Mouse (Mus musculus) thymus, postnatal 4 days (tissue): ENCODE measurements around the gene Ccnl1.

Source experiments
- DNase-seq: peaks from one replicate; pipeline ENCODE4 v3.0.0; 2021

Gene Ccnl1

DNA sequence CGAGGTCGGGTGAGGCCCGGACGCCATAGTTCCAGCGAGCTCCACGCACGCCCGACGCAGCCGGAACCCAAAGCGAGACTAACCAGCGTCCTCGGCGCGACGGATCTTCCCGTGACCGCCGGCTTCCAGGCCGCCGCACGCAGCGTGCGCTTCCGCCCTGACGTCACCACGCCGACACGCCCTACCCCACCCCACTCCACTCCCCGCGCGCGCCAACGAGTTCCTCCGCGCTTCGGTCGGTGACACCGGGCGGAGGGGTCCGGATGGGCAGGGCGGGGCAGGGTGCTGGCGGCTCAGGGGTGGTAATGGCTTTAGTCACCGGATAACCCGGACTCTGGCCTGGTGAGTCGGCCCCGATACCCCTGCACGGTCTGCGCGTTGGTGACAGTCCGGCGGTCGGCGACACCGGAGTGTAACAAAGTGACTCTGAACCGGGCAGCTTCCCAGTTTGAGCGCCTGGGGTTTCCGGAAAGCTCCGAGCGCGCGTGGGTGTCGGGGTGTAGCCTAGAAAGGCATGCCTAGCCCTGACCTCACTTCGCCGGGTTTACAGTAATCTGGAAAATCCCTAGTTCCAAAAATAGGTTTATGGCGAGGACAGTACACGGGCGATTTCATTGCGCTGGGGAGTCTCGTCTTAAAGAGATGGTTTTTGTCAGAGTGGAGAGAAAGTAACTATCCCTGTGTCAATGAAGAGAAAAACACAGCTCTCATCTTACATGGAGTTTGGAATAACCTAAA lies at the start of gene Ccnl1:
Gene Ccnl1, minus strand, starts transcription at position 148 of the 738 bp plus-strand sequence.
- peak; percentile 98 for DNase-seq

DNA sequence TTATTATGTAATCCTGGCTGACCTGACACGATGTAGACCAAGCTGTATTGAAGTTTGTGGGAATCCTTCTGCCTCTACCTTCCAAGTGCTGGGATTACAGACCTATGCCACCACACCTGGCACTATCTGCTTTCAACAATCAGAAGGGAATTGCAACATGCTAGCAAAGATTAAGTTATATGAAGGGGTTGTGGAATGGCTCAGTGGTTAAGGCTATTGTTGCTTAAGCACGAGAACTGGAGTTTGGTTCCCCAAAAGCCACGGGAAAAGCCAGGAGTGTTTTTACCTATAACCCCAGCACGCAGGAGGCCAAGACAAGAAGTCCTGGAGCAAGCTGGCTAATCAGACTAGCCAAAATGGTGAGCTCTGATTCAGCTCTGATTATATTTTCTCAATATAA lies 46.9 kb upstream of the Ccnl1 start:
- DNase-seq = no peak

DNA sequence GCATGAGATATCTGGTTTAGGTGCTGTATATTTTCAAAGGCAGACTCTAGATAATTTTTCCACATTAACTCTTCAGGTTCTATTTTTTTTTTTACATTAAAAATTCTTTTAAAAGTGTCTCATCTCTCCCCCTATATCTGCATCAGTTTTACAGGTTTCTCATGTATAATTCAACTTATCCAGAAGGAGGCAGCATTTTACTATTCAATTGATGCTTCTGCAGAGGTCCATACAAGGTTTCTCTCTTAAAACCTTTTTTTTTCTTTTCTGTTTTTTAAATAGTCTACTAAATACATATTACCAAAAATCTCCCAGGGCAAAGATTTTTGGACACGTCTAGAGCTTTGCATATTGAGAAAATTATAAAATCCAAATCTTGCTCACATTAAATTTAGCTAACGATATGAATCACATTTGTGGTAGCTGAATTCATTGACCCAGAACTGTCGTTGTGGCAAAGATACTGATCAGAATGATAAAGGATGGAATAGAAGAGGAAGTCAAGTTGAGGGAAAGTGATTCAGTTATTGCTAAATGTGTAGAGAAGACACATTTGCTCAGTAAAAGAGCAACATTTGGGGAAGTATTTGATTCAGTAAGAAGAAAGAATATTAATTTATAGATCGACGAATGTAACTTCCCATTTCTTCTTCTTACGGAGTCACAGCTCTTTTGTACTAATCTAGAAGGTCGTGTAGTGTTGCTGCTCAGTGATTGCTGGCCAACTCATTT lies 46.3 kb upstream of the Ccnl1 start:
- no peak for DNase-seq

DNA sequence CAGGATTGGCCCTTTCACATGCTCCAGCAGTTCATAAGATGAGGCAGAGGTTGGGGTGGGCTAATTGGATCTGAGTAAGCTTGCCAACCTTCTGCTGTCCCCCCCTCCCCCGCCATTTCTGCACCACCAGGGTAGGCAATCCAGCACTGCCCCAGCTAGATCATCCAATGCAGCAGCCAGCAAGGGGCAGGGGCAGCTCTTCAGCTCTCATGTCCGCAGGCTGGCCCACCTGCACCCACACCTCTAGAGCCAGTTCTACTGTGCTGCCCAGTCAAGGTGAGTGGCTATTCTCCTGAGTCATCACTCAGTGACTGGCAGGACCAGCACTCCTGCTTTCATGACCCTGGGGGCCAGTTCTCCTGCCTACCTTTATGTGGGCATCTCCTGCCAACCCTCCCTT lies 42.4 kb upstream of the Ccnl1 start:
- no peak for DNase-seq

DNA sequence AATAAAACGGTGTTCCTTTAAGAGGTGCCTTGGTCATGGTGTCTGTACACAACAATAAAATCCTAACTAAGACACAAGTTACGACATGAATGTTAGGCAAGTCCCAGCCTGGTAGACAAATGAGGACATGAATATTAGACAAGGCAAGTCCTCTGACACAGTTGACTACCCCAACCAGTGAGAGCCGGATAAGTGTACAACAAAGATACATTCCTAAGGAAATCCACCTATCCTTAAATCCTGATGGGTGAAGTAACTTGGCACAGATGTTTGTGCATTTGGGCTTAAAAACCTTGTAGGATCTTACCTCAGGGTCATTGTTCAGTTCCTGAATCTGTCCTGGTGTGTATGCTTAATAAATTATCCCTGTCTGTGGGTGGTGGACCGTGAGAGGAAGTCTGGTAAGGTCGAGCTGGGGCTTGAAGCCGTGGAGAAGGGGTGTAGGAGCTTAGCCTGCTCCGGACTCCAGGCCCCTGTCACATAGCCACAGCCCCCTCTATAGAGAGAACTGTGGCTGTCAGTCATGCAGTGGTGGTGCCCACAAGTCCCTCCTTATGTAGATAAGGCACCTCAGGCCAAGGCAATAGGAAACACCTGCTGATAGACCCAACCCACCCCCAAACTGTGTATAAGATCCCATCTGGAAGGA lies 39.4 kb upstream of the Ccnl1 start:
- DNase-seq = no peak

DNA sequence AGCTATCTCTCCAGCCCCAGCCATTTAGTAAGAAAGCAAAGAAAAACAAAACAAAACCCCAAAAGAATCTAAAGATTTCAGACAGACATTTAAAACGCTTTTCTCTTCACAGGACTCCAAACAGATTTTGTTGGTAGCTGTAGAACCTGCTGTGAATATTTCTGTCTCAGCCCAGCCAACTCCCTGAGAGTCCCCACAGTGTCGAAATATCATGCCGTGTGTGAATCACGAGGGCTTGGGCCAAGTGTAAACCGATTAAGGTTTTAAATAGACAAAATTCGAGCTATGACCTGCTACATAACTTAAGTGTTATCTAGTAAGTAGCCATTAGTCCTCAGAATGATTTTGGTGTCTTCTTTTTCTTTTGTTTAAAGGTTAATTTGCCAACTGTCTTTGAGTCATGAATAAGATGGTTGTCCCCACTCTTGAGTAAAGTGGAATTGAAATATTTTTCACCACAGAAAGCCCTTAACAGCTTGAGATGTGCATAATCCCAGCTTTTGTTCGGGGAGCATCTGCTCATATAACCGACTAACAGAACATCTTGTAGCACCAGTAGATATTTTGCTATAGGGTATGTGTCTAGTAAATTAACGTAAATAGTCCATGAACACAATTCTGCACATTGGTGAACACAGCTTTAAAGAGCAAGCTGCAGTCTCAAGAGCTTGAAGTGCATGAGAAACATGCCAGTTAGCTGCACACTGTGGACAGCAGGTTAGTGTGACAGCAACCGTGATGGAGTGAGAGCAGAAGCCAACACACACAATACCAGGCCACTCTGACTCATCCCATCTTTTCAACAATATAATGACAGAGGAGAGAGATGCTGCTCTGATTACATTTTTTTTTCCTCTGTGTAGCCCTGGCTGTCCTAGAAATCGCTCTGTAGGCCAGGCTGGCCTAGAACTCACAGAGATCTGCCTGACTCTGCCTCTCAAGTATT lies 34.6 kb upstream of the Ccnl1 start:
- DNase-seq = no peak

DNA sequence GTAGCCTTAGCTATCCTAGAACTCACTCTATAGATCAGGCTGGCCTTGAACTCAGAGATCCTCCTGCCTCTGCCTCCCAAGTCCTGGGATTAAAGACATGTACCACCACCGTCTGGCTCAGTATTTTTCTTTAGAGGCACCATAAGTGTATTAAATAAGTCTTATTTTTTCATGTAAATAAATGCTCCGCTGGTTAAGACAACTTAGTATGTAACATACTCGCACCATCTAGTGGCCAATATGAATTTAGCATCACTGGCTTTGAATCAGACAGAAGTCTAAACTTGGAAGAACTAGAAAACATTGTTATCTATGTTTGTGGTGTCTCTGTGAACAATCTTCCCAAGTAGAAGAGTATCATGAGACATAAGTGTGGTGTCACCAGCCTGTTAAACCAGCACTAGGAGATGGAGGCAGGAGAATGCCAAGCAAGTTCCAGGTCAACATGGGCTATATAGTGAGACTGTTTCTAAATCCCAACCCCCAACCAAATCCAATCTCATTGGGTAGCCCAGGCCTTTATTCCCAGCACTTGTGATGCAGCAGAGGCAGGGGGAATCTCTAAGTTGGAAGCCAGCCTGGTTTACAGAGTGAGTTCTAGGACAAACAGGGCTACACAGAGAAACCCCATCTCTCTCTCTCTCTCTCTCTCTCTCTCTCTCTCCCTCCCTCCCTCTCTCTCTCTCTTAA lies 33.1 kb upstream of the Ccnl1 start:
- peak; percentile 34 for DNase-seq

DNA sequence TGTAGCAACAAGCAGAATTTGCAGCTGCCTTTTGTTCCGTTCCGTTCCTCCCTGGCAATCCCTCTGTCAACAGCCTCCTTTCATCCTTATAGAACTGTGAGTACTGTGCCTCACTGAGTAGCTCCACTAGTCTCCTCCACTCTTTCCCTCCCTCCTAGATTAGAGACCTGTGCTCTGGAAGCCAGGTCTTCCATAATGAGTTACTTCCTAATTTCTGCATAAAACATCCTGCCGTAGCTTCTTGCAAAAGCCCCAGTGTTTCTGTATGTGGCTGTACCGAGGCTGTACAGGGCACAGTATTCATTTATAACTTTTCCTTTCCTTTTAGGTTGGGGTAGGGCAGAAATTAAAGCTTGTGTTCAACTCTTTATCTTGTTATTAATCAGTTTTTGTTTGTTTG lies 32.5 kb upstream of the Ccnl1 start:
- no peak for DNase-seq

DNA sequence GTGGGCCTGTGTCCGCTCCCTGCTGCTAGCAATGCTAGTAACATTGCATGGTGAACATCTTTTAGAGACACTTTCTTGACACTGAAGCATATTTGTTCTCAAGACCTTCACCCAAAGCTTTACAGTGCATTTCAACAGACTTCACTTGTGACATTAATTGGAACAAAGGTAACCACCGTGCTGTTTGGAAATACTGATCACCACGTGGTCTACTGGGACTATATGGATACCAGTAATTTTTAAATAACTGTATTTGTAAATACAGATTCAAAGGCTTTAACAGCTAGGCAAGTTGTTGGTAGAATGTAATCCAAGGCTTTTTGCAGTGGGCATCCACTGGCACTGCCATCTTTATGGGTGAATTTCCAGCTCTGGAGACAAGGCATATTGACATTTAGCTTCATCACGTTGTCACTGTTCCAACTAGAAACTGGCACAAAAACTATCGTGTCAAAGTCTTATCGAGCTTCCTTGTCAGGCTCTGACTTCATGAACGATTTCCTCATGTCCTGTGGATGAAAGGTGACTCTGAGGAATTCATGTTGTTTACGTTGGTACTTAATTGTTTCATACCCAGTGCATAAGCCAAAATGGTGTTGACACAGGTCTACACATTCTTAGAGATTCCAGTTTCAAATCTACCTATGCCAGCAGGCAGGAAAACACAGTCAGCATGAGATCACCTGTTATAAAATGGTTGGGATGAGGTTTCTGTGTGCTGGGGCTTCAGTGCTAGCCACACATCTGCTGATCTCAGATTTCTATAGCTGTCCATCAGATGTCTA lies 30.9 kb upstream of the Ccnl1 start:
- DNase-seq = no peak

DNA sequence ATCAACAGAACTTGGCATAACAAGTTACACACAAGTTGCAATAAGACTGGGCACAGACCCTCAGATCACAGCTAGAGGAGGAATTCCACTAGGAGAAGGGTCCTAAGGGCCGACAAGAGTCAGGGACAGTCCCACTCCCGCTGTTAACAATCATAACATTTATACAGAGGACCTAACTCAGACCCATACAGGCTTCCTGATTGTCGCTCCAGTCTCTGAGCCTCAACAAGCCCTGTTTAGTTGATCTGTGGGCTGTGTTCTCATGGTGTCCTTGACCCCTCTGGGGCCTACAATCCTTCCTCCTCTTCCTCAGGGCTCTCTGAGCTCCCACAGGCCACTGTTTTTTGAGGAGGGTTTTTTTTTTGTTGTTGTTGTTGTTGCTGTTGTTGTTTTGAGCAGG lies 18.2 kb upstream of the Ccnl1 start:
- DNase-seq = no peak

DNA sequence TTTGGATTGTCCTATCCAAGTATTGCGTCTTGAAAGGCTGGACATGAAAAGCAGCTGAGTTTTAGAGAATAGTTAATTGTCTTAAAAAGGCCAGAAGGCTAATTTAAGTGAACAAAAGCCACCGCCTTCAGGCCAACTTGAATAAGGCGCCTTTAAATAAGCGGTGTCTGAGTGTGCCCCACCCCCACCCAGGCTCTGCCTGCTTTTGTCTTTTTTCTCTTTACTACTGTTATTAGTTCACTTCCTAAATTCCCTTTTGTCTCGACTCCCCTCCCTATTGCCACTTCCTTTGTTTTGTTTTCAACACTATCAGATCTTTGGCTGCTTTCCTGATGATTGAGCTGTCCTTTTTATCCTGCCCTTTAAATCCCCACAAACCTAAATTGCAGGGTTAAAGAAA lies 17.3 kb upstream of the Ccnl1 start:
- peak; percentile 63 for DNase-seq

DNA sequence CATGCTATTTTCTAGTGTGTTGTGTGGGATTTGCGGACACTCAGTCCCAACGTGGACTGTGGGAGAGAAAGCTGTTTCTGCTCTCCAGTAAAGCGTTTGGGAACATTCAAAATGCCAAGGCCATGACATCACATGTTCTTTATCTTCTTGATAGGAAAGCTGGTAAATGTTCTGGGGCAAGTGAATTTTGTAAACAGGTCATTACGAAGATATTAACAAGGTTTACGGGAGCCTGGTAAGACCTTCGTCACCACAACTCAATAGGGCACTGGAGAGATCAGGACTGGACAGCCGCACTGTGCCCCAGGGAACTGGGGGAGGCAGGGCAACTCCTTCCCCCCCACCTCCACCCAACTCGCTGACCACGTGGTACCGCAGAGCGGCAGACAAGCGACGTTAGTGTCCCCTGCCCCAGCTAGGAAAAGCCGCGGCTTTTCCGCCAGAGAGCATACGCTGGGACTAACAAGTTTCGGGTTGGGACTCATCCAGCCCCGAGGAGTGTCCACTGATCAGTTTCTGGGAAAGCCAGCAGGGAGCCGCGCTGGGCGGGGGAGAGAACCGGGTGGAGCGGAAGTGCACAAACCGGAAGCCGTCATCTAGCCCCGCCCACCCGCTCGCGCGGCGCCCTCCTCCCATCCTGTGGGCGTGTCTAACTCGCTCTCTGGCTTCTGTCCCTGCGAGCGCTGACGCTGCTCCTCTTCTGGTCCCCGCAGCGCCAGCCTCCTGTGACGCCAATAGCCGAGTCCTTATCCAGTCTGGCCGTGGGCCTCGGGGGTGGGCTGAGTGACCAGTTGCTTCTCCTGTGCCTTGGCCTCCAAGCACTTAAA lies 16.4 kb upstream of the Ccnl1 start:
- peak; percentile 99 for DNase-seq

DNA sequence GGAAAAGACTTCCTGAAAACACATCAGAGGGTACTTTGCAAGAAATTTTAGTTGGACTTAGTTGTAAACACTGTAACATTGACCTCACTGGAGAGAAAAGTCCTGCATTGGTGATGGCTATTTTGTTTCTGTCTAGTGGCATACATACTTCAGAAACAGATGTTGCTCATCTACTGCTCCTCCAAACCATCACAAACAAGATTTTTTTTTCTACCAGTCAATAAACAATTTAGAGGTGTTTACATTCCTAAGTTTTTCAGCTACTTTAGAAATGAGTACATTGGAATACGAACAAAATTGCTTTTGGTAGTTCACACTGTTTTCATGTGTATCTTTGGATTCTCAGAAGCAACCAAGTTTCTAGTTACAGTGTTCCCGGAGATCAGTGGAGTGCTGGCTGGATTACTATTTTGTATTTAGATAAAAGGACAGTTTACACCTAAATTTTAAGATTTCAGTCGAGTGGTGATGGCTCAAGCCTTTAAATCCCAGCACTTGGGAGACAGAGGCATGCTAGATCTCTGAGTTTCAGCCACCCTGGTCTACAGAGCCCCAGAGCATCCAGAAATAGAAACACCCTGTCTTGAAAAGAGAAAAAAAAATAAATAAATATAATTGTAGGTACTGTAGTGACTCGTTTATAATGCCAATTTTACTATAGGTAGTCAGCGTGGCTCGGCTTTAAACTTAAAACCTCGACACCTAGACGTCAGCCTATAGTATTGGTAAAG lies 15.6 kb upstream of the Ccnl1 start:
- no peak for DNase-seq

DNA sequence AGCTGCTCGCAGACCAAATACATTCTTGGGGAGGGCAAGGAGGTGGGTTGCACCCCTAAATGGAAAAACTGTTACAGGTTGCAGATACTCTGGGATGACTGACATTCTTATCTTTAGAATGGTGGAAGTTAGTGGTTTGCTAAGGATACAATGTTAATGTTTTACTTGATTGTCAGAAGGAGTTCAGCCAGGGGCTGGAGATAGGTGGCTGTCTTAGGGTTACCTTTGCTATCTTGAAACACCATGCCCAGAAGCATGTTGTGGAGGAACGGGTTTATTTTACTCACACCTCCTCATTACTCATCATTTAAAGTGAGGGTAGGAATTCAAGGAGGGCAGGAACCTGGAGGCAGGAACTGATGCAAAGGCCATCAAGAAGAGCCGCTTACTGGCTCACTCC lies 11.1 kb upstream of the Ccnl1 start:
- no peak for DNase-seq

DNA sequence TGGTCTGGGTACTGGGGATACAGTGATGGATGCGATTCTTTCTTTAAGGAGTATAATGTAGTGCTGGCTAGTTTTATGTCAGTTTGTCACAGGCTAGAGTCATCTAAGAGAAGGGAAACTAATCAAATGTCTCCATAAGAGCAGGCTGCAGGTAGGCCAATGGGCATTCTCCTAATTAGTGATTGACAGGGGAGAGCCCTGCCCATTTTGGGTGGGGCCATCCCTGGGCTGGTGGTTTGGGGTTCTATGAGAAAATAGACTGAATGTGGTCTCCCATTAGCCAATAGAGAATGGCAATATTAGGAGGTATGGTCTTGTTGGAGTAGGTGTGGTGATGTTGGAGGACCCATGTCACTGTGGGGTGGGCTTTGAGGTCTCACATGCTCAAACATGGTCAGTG lies 8.3 kb upstream of the Ccnl1 start:
- DNase-seq = no peak

DNA sequence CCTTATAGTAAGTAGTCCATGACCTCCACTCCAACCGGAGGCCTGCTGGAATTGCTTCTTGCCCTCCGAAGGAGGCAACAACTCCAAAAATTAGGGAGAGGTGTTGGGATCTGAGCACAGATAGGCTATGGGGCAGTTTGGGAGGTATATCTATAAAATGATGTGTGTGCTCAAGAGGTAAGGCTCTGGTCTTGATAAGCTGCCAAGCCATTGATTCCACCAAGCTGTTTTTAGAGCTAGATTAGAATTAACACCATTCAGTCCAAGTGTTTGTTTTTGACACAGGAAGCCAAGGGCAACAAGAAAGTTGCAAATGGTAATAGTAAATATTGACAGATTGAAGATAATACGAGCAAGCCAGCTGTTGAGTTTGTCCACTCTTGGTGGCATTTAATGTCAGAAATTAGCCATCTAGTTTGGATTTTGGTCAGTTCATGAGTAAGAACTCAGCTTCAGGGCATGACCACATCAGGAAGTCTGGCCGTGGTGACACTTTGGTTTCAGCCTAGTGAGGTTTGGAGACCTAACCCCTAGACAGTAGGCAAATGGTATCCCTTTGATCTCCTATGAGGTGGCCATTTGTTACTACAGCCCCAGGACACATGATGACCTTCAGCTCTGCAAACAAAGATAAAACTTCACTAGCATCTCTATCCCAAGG lies 4.4 kb upstream of the Ccnl1 start:
- DNase-seq = no peak

DNA sequence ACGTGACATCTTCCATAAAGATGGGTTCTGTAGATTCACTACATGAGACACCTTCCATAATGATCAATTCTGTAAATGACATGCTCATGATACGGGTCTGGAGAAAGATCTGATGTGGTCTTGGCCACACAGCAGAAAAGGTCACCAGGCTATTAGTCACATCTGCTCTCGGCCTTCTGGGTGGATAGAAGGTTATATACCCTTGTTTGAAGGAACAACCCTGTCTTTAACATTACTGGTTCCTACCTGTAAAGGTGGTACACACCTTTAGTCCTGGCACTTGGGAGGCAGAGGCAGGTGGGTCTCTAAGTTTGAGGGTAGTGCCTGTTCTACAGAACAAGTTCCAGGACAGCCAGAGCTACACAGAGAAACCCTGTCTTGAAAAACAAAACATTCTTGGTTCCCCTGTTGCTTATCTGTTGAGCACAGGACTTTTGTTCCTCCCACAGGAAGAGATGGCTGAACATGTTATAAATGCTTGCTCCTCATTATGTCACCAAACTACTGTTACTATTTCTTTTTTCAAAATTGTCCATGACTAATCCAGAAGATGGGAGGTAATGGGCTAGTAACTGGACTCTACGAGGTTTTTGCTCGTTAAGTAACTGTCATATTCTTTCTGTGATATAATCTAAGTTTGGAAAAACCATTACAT lies 2.4 kb upstream of the Ccnl1 start:
- no peak for DNase-seq

DNA sequence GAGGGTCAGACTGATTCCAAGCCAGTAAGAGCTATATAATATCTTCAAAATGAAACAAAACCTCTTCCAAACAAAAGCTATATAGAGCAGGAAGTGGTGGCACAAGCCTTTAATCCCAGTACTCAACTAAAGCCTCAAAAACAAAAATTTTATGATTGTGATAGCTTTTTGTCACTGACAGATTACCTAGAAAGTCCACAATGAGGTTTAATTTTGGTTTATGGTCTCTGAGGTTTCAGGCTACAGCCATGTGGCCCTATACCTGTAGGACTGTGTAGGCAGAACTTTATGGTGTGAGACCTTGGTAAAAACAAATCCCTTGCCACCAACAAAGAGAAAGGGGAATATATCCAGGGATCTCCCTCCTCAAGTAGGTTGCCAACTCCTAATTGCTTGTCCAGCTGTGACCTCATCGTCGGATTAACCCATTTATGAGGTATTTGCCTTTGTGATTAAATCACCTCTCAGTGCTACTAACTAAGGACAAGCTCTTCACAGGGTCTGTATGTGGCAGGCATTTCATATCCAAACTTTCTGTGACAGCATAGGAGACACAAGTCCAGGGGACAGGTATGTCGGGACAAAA lies 1.5 kb upstream of the Ccnl1 start:
- DNase-seq = no peak
